Mouse (Mus musculus) kidney, adult 2 months (tissue): ENCODE measurements at regions not wholly inside any gene's neighbourhood (a gene's known extent, or its start where the extent isn't known, plus 50 kb on each side); places are given as distances from the start of the nearest gene placed in this dataset.

ENCODE experiments used
- CTCF ChIP-seq: fragments of 200-500 bp; conservative IDR thresholded peaks from 2 replicates; pipeline ENCODE4 v1.5.1; 2011; ENCODE audit warnings: low read depth, mild to moderate bottlenecking, control low read depth, low read length, moderate library complexity, mixed read lengths; ENCODE audit not compliant: insufficient read depth, insufficient read length
- POLR2A ChIP-seq: fragments of 200-500 bp; IDR thresholded peaks from one replicate; pipeline ENCODE4 v1.6.1; 2011; ENCODE audit warnings: low read depth, low read length, control low read depth

GRCm38 (mm10) chr14:76812155-76812875, 224.3 kb upstream of the Ccdc122 start:
- TF ChIP-seq POLR2A (no peak), CTCF (no peak)
